Mouse (Mus musculus) fat pad, adult 2 months (tissue): ENCODE results near the gene Mgll.

Source experiments
- DNase-seq: peaks from one replicate; pipeline ENCODE4 v3.0.0-alpha.2; 2011; ENCODE audit warnings: low read depth, low spot score; ENCODE audit errors: extremely low read depth

The Mgll gene

DNA sequence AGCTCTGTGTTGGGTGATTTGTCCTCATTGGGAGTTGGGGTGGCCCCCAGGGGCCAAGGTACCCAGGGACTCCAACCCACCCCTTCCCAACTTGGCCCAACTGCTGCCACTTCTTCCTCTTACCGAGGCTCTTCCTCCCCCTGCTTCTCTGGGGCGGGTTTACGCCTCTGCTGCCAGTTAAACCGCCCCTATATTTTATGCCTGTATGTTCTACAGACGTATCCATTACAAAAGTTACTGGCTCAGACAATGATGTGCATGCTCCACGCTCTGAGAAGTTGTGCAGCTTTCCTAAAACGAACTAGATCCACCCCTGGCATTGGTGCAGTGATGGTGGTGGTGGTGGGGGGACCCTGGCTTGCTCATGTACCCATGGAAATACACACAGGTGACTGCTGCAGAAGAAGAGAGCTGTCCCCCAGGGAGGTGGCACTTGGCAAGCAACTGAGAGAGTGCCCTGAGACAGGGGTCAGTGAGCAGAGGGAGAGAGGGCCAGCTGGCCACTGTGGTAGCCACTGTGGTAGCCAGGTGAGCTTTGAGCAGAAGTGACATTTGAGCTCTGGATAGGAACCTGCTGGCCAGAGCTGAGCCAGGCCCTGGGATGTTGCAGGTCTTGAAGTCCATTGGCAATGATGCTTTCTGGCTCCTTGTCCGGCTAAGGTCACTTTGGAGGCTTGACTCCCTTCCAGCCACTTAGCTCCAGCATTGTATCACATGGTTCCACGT is 18.2 kb downstream of the Mgll start:
- no peak for DNase-seq

DNA sequence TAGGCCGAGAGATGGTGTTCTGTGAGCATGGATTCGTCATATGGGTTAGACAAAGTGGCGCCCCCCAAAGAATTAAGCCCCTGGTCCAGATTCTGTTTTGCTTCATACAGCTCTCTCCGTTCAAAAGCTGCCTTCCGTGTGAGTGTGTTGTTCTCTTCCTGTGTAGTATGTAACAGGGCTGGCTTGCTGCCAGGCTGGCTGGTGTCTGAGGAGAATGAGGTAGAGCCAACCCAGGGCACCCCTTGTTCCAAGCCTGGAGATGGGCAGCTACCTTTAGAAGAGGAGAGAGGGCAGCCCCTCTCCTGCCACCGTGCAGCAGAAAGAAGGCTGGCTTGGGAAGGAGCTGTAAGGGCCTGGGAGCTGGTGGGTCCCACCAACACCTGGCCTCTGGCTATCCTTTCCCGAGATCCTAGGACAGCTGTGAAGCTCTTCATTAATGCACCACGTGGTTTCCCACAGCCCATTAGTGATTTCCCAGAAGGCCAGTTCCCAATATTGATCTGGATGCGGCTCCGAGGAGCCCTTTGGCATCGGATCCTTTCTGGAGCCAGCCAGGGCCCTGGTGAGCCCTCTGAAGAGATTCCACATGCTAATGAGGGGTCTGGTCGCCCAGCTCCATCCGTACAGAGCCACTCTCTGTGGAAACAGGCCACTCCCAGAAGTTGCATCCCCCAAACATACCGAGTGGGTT is 19.5 kb downstream of the Mgll start:
- DNase-seq = no peak

DNA sequence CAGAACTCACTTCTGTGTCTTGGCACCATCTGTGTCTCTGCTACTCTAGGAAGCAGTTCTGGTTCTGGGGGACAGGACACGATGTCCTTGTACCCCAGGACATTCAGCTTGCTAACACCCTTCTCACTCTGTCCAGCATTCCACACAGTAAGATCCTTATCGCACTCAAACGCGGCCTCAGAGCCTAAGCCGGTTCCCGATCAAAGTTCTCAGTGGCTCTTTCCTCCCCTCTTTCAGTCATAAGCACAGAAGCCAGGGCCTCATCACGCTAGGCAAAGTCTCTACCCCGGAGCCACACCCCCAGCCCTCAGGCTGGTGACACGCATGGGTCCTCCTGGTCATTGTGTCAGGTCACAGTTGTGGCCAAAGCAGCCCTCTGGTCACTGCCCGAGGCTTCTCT is 20.8 kb downstream of the Mgll start:
- no peak for DNase-seq

DNA sequence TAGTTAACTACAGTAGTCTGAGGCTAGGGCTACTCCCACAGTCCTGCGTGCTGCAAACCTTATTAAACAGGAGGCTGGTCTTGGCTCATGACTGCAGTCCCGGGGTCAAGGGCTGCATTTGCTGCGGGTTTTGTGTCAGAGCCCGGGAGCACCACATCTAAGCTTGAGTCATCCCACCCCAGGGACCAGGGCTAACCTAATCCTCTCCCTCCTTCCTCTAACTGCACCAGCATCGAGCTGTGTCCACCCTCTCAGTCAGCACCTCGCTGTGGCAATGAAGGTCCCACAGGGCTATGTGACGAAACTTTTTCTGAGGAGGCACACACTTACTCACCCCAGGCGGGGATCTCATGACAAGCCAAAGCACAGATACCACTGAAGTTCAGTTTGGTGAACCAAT is 22.1 kb downstream of the Mgll start:
- no peak for DNase-seq

DNA sequence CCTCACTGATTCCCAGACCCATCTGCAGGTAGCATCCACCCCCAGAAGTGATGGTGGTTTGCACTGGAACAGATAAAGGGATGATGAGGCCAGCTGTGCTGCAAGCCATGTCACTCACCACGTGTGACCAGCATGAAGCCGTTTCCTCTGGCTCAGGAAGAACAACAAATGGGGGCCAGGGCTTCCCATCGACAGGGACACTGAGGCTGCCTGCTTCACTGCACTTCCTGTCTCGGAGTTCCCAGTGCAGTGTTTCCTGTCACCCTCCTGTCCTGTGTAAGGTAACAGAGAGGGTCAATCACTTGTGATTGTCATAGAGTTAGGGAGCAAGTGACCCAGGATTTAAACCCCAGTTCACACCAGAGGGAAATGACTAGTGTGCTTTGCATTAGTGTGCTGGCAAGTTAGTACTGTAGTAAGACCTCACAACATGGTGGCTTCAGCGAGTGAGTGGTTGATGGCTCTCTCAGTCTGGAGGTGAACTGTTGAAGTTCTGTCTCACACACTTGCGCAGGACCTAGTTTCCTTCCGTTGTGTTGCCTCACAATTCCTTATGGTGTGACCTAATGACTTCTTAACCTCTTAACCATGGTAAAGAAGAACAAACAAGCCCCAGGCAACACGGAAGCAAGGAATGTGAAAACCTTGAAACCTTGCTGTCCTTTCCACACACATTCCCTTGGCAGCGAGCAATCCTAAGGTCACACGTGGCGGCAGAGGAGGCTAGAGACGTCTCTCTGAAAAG is 23.3 kb downstream of the Mgll start:
- no peak for DNase-seq

DNA sequence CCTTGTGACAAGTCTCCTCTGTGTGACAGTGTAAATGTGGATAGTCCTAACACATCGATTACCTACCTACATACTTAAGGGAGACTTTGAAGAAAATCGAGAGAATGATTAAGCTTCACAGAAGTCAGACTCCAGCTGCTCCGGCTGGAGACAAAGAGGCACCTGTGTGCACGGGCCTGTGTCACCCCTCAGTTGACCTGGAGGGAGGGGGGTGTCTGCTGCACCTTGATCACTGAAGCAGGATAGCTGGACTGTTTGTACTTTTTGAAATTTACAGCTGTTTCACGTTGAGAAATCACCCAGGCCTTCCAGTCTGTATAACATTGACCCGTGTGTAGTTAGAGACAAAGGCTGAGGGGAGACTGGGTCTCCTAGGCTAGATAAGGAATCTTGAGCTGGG is 26.7 kb downstream of the Mgll start:
- no peak for DNase-seq

DNA sequence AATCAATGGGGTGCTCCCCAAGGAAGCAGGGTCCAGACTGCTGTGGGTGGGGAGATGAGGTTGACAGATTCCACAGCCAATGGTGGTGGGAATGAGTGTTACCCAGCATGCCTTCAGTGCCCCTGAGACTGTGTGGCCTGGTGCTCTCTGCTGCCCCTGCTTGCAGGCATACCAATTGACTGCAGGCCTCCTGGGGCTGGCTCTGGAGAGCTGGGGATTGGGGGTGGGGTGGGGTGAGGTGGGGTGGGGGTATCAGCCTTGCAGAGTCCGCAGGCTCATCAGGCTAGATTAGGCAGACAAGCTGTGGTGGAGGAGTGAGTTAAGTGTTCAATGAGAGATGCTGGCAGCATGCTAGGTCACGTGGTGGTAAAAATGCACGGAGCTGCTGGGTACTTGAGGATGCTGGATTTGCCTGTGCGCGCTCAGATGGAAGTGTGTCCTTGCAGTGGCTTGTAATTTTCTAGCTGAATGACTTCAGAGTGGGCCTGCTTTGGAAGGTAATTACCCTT is 28.6 kb downstream of the Mgll start:
- no peak for DNase-seq

DNA sequence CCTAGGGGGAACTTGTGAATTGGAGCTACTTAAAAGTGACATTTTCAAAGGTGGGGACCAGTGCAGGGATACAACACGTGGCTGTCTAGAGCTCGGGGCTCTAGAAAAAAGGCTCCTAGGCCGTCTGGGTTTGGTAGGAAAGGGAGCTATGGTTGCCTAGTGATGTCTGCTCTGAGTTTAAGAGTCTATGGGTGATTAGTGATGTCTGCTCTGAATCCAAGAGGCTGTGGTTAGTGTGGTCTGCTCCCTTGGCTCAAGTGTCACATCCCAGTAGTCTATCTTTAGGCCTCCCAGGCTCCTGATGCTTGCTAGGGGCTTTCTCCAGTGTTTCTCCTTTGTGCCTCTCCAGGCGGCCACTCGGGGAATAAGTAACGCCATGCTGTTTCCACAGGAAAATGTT is 29.4 kb downstream of the Mgll start:
- DNase-seq = no peak

DNA sequence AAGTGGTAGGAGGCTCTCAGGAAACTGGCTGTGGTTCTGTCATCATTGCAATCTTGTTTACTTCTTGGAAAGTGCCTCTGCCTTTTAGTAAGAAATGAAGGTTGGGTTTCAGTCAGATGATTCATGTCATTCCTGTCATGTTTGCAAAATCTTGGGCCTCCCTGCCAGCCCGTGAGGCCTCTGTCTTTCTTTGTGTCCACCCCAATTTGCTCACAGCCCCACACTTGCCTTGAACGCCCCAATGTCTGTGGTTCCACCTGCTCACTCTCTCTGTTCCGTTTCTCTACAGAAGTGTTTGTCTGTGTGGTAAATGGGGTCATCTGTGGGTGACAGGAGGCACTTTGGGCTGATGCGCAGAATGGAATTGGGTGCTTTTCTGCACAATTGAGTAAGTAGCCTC is 32.8 kb downstream of the Mgll start:
- DNase-seq = no peak

DNA sequence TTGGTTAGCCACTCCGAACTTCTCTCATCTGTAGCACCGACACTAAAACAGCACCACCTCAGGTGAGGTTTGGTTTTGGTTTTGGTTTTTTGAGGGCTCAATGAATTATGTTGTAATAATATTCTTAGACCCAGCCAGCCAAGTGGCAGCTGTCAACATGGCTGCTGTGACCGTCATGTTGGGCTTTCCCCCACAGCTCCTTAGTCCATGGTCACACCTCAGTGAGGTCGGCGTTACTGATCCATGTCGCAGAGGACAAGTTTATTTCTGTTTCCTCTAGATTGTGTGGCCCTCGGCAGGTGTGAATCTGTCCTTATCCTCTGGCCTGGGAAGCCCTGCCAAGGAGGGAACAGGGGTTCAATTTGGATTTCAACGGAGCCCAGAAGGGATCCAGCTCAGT is 33.9 kb downstream of the Mgll start:
- DNase-seq = no peak

DNA sequence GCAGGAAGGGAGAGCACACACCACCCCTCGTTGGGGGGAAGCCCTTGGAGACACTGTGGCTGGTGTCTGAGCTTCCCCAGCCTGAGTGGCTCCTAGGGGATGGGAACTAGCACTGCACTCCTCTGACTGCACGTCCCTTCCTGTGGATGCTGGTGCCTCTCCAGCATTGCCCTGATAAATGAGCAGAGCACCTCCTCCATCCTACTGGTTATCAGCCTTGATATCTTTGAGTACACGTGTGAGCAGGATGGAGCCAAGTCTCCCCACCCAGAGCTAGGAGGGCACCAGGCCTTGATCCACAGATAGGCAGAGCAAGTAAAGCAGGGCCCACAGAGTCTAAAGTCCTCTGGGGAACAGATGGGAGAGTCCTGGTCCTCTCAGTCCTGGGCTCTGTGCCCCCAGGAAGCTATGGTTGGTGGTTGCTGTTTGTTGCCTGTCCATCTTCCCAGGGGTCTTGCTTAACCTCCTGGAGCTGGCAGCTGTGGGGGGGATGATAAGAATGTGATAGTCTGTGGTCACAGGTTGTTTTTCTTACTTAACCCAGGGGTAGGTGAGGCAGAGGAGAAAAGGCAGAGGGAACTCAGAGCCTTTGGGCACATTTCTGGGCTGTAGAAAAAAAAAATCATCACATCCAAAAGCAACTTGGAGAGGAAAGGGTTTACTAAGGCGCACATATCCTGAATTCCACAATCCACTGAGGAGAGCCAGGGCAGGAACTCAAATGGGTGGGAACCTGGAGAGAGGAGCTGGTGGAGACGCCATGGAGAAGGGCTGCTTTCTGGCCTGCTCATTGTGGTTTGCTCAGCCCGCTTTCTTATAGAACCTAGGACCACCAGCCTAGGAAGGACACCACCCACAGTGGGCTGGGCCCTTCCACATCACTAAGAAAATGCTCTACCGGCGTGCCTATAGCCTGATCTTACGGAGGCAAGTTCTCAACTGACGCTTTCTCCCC is 34.6 kb downstream of the Mgll start:
- DNase-seq = no peak

DNA sequence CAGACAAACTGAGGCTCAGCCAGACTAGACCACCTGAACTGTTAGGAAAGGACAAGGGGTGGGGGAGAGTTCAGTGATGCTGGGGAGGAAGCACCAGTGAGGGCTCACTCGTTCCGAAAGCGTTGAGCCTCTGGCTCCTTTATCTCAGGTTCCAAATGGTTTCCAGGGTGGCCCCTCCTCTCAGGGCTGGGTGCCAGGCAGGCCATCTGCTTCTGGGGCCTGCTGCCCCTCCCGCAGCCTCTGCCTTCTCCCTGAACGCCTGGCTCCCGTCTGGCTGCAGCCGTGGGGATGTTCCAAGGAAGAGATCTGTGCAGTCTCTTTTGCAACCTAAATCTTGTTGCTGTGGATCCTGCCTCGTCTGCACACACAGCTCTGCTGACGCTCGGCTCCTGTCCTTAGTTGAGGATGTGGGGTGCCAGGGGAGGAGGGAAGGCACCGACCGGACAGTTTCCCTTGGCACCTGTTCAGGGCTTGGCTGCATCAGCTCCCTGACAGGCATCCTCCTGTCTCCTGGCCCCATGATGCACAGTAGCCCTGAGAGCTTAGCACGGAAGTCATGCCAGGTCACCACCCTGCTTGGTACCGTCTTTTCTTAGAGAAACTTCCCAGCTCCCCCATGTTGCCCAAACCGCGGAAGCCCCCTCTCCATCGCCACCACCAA is 35.7 kb downstream of the Mgll start:
- DNase-seq = no peak

DNA sequence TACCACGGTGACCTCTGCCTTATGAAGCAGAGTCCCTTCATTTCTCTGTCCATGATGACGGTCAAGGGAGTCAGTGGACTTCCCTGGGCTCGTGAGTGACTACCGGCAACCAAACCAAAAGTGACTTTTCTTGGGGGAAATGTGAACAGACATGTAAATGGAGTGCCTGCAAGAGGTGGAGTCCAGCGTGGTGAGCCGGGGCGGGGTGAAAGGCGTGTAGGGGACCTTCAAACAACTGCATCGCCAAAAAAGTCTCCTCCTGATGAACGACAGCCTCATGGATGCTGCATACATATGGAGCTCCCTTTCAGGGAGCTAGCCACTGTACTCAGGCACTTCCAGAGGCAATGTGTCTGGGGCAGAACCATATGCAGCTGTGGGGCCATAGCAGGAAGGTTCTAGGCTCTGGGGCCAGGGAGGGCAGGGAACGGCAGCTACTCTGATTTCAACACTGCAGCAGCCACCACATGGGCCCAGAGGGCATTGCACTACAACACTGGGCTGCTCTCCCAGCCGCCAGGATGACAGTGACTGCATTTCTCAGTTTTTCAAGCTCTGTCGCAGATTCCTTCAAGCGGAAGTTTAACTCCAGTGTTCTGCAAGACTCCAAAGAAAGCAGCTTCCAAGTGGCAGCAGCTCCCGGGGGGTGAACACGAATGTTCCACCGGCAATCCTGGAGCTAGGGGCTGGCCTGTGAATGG is 36.9 kb downstream of the Mgll start:
- DNase-seq = no peak

DNA sequence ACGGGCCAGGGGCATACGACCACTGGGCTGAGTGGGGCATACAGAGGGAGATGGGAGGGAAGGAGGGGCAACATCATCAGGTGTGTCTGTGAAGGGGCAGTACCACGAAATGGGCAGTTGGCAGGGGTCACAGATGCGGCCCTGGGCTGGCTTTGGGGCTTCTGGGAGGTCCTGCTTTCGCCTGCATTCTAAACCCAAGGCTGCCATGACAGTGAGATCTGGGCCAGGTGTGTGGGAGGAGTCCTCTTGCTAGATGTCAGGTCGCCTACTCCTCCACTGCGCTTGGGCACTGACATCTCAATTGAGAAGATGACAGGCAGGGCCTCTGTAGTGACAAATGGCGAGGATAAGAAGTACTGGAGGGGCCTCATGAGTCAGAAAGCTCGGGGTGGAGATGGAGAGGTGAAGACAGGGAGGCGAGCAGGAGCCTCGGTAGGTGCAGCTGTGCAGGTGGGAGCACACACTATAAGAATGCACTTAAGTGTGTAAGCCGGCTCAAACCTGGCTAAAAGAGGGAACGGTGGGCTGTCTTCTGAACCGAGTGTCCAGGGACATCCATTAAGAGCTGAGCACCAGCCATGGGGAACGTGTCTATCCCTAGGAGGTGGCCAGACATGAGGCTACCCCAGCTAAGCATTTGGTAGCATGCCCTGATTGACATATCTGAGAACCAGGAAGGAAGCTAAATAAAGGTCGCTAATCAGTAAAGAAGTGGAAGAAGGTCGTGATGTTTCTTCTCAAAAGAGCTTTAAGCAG is 37.6 kb downstream of the Mgll start:
- DNase-seq = no peak

DNA sequence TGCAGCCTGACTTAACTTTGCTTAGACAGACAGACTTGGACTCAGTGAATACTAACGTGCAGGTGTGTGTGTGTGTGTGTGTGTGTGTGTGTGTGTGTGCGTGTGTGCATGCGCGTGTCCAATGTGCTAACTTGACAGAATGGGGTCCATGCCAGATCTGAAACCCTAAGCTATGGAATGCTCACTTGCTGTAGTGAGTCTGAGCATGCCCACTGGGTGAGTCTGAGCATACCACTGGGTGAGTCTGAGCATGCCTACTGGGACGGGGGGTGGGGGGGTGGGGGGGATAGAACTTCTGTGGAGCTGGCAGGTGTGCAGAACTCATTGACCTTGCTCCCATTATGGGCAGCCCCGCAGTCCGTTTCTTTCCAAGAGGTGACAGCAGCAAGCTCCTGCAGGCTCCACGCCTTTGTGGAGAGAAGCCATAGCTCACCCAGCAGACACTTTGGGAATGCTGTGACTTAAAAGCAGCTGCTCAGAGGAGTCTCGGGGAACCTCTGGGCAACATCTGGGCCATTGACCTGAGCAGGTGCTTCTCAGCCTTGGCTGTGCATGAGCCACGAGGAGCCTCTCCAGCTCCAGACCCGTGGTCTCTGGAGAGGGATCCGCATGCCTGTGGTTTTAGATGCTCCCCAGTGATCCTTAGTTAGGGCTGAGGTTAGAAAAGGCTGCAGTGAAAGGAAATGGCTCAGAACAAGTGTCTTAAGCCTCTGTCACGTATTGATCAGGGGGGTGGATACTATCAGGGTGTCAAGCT is 38.4 kb downstream of the Mgll start:
- no peak for DNase-seq

DNA sequence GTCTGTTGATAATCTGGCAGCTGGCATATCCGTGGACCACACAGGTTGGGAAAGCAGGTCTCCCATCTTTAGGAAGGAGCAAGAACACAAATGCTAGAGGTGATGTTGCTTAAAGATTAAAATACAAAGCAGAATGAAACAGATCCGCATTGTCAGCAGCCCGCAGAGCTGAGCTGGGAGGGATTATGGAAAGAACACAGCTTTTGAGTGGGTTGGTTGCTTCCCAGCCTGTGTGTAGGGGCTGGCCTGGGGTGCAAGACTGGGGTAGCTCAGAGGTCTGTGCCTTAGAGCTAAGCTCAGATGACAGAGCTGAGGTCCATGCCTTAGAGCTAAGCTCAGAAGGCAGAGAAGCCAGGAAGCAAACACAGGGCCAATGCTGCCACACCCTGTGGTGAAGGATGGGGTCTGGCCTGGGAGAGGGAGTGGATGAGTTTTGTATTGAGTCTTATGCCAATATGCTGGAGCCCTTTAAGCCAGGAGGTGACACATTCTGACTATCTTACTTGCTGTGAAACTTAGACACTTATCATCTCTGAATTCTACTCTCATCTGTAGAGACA is 39.4 kb downstream of the Mgll start:
- no peak for DNase-seq

DNA sequence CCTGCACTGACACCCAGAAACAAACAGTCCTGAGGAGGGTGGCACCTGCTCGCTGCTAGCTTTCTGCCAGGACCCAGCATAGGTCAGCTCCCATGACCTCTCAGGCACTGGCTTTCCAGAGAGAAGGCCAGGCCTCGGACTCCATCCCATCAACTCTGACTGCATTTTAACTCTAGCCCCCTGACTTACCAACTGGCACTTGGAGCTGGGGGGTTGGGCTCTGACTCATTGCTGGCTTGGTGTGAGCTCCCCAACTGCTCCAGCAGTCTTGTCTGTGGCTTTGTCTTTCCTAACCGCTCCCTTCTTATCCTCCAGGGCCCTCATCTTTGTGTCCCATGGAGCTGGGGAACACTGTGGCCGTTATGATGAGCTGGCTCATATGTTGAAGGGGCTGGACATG is 40.1 kb downstream of the Mgll start:
- no peak for DNase-seq

DNA sequence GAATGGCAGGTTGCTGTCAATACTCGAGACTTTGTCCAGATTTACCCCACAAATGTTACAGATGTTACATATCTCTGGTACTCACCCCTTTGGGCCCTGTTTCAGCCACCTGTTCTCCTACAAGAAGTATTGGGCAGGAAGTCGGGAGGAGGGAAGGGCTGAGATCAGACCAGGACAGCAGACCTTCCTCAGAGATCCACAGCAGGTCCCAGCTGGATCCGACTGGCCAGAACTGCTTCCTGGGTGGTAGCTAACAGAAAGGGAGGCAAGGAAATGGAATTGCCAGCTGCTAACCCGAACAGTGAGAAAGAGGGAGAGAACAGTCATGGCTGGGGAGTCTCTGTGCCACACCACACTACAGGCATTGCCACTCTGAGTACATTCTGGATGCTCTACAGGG is 43.5 kb downstream of the Mgll start:
- DNase-seq = no peak
